Mouse (Mus musculus): ENCODE data around the gene Qrfpr.

Gene Qrfpr

GRCm38 (mm10) chr3:36186510-36186909, 35.6 kb downstream of the Qrfpr start:
- TF ChIP-seq GATA4 (IDR thresholded peaks at IDR 0.05; ENCODE audit: insufficient replicate concordance, low read length): no peak

- TF ChIP-seq GATA4 (IDR thresholded peaks at IDR 0.05; ENCODE audit: insufficient replicate concordance, low read length): no peak
Observed at GRCm38 (mm10) chr3:36181519-36181918, 40.6 kb downstream of the Qrfpr start.

- TF ChIP-seq GATA4 (IDR thresholded peaks at IDR 0.05; ENCODE audit: insufficient replicate concordance, low read length): no peak
Observed at GRCm38 (mm10) chr3:36173761-36174160, 48.4 kb downstream of the Qrfpr start.

GRCm38 (mm10) chr3:36171348-36171747, 50.8 kb downstream of the Qrfpr start:
- no peak for TF ChIP-seq GATA4 (IDR thresholded peaks at IDR 0.05; ENCODE audit: insufficient replicate concordance, low read length)

GRCm38 (mm10) chr3:36170670-36171210, 51.4 kb downstream of the Qrfpr start:
- no peak for TF ChIP-seq GATA4 (IDR thresholded peaks at IDR 0.05; ENCODE audit: insufficient replicate concordance, low read length)

GRCm38 (mm10) chr3:36155268-36155667, 66.8 kb downstream of the Qrfpr start:
- no peak for TF ChIP-seq GATA4 (IDR thresholded peaks at IDR 0.05; ENCODE audit: insufficient replicate concordance, low read length)

- no peak for TF ChIP-seq GATA4 (IDR thresholded peaks at IDR 0.05; ENCODE audit: insufficient replicate concordance, low read length)
Observed at GRCm38 (mm10) chr3:36150934-36151686, 71.0 kb downstream of the Qrfpr start, which contains the start of gene D3Ertd254e. Gene D3Ertd254e (plus strand): TSS chr3:36151017.

- no peak for TF ChIP-seq GATA4 (IDR thresholded peaks at IDR 0.05; ENCODE audit: insufficient replicate concordance, low read length)
Observed at GRCm38 (mm10) chr3:36150537-36150933, 71.6 kb downstream of the Qrfpr start.

- TF ChIP-seq GATA4 (IDR thresholded peaks at IDR 0.05; ENCODE audit: insufficient replicate concordance, low read length): no peak
Observed at GRCm38 (mm10) chr3:36138996-36139395, 83.1 kb downstream of the Qrfpr start.

GRCm38 (mm10) chr3:36138171-36138660, 83.9 kb downstream of the Qrfpr start:
- no peak for TF ChIP-seq GATA4 (IDR thresholded peaks at IDR 0.05; ENCODE audit: insufficient replicate concordance, low read length)

- no peak for TF ChIP-seq GATA4 (IDR thresholded peaks at IDR 0.05; ENCODE audit: insufficient replicate concordance, low read length)
Observed at GRCm38 (mm10) chr3:36137560-36137959, 84.6 kb downstream of the Qrfpr start.

- TF ChIP-seq GATA4 (IDR thresholded peaks at IDR 0.05; ENCODE audit: insufficient replicate concordance, low read length): no peak
Observed at GRCm38 (mm10) chr3:36136152-36136551, 86.0 kb downstream of the Qrfpr start.
